Mouse (Mus musculus): ENCODE results near the gene Cst12. TPM values are rescaled to one million over a fixed set of nuclear protein-coding genes. Genes with fewer than 3 reads are reported as not detected.
A peak's percentile ranks its signal among the peaks of the same experiment; 100 is the strongest.

The Cst12 gene
- polyA plus RNA-seq (2012; rRNA removed), result not detected in 2 replicates

GRCm38 (mm10) chr2:148789142-148789541 lies at the start of gene Cst12:
TSS of gene Cst12 (plus strand) at chr2:148789361.
- H3K36me3 ChIP-seq (ENCODE audit: control insufficient read depth, insufficient read depth, low read length), result no peaks in the 10 kb centered on the region
- H3K27me3 ChIP-seq (ENCODE audit: control insufficient read depth, insufficient read depth, low read length), result no peaks in the 10 kb centered on the region
- no peaks in the 10 kb centered on the region for H3K4me1 ChIP-seq (ENCODE audit: control insufficient read depth, insufficient read depth, insufficient read length)
- no peak within 1 kb of the TSS for H3K4me3 ChIP-seq (ENCODE audit: extremely low read depth, insufficient read depth, insufficient read length)
- H3K27ac ChIP-seq (ENCODE audit: insufficient read depth, low read length), result no peak within 1 kb of the TSS
- TF ChIP-seq POLR2A (IDR thresholded peaks at IDR 0.05; ENCODE audit: low read depth, low read length) (no peak), CTCF (IDR thresholded peaks at IDR 0.05; ENCODE audit: extremely low read depth, insufficient read depth, insufficient read length, insufficient replicate concordance) (no peak)
- no peak for DNase-seq (ENCODE audit: low read depth in 1 of 2, low spot score in 2 of 2)
- WGBS, result 89% methylated on average over 6 of the region's 6 CpGs

- H3K27ac ChIP-seq (ENCODE audit: insufficient read depth, low read length), result no peak overlapping the region
- TF ChIP-seq POLR2A (IDR thresholded peaks at IDR 0.05; ENCODE audit: low read depth, low read length) (no peak), CTCF (IDR thresholded peaks at IDR 0.05; ENCODE audit: extremely low read depth, insufficient read depth, insufficient read length, insufficient replicate concordance) (no peak)
- no peaks in the 10 kb centered on the region for H3K36me3 ChIP-seq (ENCODE audit: control insufficient read depth, insufficient read depth, low read length)
- DNase-seq (ENCODE audit: low read depth in 1 of 2, low spot score in 2 of 2), result no peak
- no peaks in the 10 kb centered on the region for H3K4me1 ChIP-seq (ENCODE audit: control insufficient read depth, insufficient read depth, insufficient read length)
- 88% methylated on average over 3 of the region's 3 CpGs for WGBS
- H3K27me3 ChIP-seq (ENCODE audit: control insufficient read depth, insufficient read depth, low read length), result no peaks in the 10 kb centered on the region
- no peak overlapping the region for H3K4me3 ChIP-seq (ENCODE audit: extremely low read depth, insufficient read depth, insufficient read length)
Observed at GRCm38 (mm10) chr2:148743001-148743400, 46.2 kb upstream of the Cst12 start.

- Histone ChIP-seq H3K36me3 (ENCODE audit: control insufficient read depth, insufficient read depth, low read length) (no peaks in the 10 kb centered on the region), H3K27me3 (ENCODE audit: control insufficient read depth, insufficient read depth, low read length) (no peaks in the 10 kb centered on the region), H3K27ac (ENCODE audit: insufficient read depth, low read length) (no peak overlapping the region), H3K4me3 (ENCODE audit: extremely low read depth, insufficient read depth, insufficient read length) (no peak overlapping the region), H3K4me1 (ENCODE audit: control insufficient read depth, insufficient read depth, insufficient read length) (no peaks in the 10 kb centered on the region)
- no peak for DNase-seq (ENCODE audit: low read depth in 1 of 2, low spot score in 2 of 2)
- no peak for TF ChIP-seq CTCF (IDR thresholded peaks at IDR 0.05; ENCODE audit: extremely low read depth, insufficient read depth, insufficient read length, insufficient replicate concordance)
- TF ChIP-seq POLR2A (IDR thresholded peaks at IDR 0.05; ENCODE audit: low read depth, low read length), result no peak
- 79% methylated on average over 3 of the region's 3 CpGs for WGBS
Observed at GRCm38 (mm10) chr2:148743846-148744407, 45.2 kb upstream of the Cst12 start.

- H3K27ac ChIP-seq (ENCODE audit: insufficient read depth, low read length), result no peak within 1 kb of the TSS
- H3K27me3 ChIP-seq (ENCODE audit: control insufficient read depth, insufficient read depth, low read length), result no peaks in the 10 kb centered on the region
- no peak for TF ChIP-seq POLR2A (IDR thresholded peaks at IDR 0.05; ENCODE audit: low read depth, low read length)
- TF ChIP-seq CTCF (IDR thresholded peaks at IDR 0.05; ENCODE audit: extremely low read depth, insufficient read depth, insufficient read length, insufficient replicate concordance), result no peak
- H3K4me1 ChIP-seq (ENCODE audit: control insufficient read depth, insufficient read depth, insufficient read length), result no peaks in the 10 kb centered on the region
- H3K36me3 ChIP-seq (ENCODE audit: control insufficient read depth, insufficient read depth, low read length), result no peaks in the 10 kb centered on the region
- WGBS, result 88% methylated on average over 1 of the region's 1 CpGs
- DNase-seq (ENCODE audit: low read depth in 1 of 2, low spot score in 2 of 2), result no peak
- no peak within 1 kb of the TSS for H3K4me3 ChIP-seq (ENCODE audit: extremely low read depth, insufficient read depth, insufficient read length)
Observed at GRCm38 (mm10) chr2:148750058-148750457, 39.1 kb upstream of the Cst12 start, which contains the start of gene Cstl1. TSS of gene Cstl1 (plus strand) at chr2:148750358.

GRCm38 (mm10) chr2:148751893-148752813 lies 37.0 kb upstream of the Cst12 start:
- no peak for TF ChIP-seq POLR2A (IDR thresholded peaks at IDR 0.05; ENCODE audit: low read depth, low read length)
- TF ChIP-seq CTCF (IDR thresholded peaks at IDR 0.05; ENCODE audit: extremely low read depth, insufficient read depth, insufficient read length, insufficient replicate concordance), result no peak
- Histone ChIP-seq H3K27ac (ENCODE audit: insufficient read depth, low read length) (no peak overlapping the region), H3K36me3 (ENCODE audit: control insufficient read depth, insufficient read depth, low read length) (no peaks in the 10 kb centered on the region), H3K27me3 (ENCODE audit: control insufficient read depth, insufficient read depth, low read length) (no peaks in the 10 kb centered on the region), H3K4me1 (ENCODE audit: control insufficient read depth, insufficient read depth, insufficient read length) (no peaks in the 10 kb centered on the region), H3K4me3 (ENCODE audit: extremely low read depth, insufficient read depth, insufficient read length) (no peak overlapping the region)
- peak; percentile 55 to 61 for DNase-seq (ENCODE audit: low read depth in 1 of 2, low spot score in 2 of 2)
- 17% methylated on average over 15 of the region's 15 CpGs for WGBS

- WGBS, result 3% methylated on average over 1 of the region's 1 CpGs
- Histone ChIP-seq H3K36me3 (ENCODE audit: control insufficient read depth, insufficient read depth, low read length) (no peaks in the 10 kb centered on the region), H3K4me3 (ENCODE audit: extremely low read depth, insufficient read depth, insufficient read length) (no peak overlapping the region), H3K4me1 (ENCODE audit: control insufficient read depth, insufficient read depth, insufficient read length) (no peaks in the 10 kb centered on the region), H3K27me3 (ENCODE audit: control insufficient read depth, insufficient read depth, low read length) (no peaks in the 10 kb centered on the region), H3K27ac (ENCODE audit: insufficient read depth, low read length) (no peak overlapping the region)
- TF ChIP-seq CTCF (IDR thresholded peaks at IDR 0.05; ENCODE audit: extremely low read depth, insufficient read depth, insufficient read length, insufficient replicate concordance), result no peak
- no peak for TF ChIP-seq POLR2A (IDR thresholded peaks at IDR 0.05; ENCODE audit: low read depth, low read length)
- DNase-seq (ENCODE audit: low read depth in 1 of 2, low spot score in 2 of 2), result no peak
Observed at GRCm38 (mm10) chr2:148754310-148754846, 34.8 kb upstream of the Cst12 start.
